Mouse (Mus musculus): ENCODE results near the gene Ston2. TPM values are rescaled to one million over a fixed set of nuclear protein-coding genes. Genes with fewer than 3 reads are reported as not detected.

The Ston2 gene
- polyA plus RNA-seq, 1 experiment from 2014 or later = 9.8 TPM

DNA sequence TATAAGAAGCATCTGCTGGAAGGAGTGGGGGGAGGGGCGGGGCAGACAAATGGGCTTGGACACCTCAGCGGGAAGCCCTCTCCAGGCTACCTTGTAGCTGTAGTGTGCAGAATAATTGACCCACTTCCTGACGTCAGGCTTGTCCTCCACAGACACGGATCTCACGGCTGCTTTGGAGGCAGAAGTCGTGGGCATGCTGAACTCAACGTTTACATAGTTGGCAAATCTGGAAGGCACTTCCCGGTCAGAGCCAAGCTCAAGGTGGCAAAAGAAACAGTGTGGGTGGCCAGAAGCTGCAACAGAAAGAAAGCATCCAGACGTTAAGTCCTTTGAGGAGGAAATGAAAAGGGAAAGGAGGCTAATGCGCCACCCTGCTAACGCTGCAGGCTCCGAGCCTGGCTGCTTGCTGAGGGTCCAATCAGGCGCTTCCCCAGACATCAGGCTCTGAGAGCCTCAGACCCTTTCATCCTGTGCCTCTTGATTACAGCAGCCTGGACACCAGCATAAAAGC is 146.5 kb downstream of the Ston2 start:
- ATAC-seq (ENCODE audit: insufficient read depth, low FRiP score, low read depth) = no peak

DNA sequence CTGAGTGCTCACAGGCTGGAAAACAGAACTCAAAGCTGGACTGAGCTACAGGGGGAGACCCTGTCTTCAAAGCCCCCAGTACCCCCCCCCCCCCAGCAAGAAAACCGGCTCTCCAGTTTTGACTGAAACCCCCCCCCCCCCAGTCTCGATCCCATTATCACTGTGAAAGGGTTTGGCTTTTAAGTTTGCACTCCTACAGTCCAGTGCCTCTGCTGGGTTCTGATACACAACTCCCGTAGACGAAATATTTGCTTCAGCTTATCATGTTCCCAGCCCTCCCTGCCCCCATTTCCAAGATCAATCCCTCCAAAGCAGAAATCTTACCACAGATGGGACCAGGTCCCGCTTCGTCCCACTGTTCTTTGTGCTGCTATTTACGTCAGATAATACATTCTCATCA is 147.1 kb downstream of the Ston2 start:
- no peak overlapping the region for H3K27ac ChIP-seq
- H3K36me3 ChIP-seq = no peaks in the 10 kb centered on the region
- 45% methylated on average over 7 of the region's 7 CpGs for WGBS
- H3K27me3 ChIP-seq (replicated peaks) = no peaks in the 10 kb centered on the region
- peak overlapping the region; percentile 41; the same call in 1 of the 2 replicates for H3K4me2 ChIP-seq
- H3K4me3 ChIP-seq (replicated peaks) = no peak overlapping the region
- H3K4me1 ChIP-seq = peaks cover 4% of the 10 kb centered on the region; the same call in 1 of the 2 replicates
- no peak for ATAC-seq (ENCODE audit: insufficient read depth, low FRiP score, low read depth)
- no peaks in the 10 kb centered on the region for H3K9me3 ChIP-seq
- no peak overlapping the region for H3K9ac ChIP-seq

More for the DNA sequence above, 146.5 kb downstream of the Ston2 start:
- H3K4me2 ChIP-seq = peak overlapping the region; percentile 41
- H3K27ac ChIP-seq = no peak overlapping the region
- peak overlapping the region; percentile 21 for H3K4me3 ChIP-seq (replicated peaks)
- H3K9me3 ChIP-seq = no peaks in the 10 kb centered on the region
- no peaks in the 10 kb centered on the region for H3K36me3 ChIP-seq
- peaks cover 7% of the 10 kb centered on the region; the same call in 1 of the 2 replicates for H3K4me1 ChIP-seq
- 31% methylated on average over 13 of the region's 13 CpGs for WGBS
- H3K9ac ChIP-seq = no peak overlapping the region
- H3K27me3 ChIP-seq (replicated peaks) = no peaks in the 10 kb centered on the region

DNA sequence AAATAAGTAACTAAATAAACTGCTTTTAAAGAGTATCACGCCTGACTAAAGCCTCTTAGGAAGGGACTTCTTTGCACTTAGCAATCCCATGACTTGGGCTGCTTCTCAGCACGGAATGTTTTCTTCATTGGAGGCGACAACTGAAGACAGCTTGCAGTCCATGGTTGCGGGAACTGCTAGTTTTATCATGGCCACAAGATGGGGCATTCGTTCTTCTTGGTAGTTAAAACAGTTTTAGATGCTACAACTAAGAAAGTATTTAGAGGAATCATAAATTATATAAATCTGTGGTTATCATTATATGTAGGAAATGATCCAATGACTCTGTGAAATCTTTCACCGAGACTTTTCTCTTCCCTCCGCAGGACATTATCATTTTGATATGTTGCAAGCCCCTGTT is 147.5 kb downstream of the Ston2 start:
- Histone ChIP-seq H3K27ac (no peak overlapping the region), H3K9me3 (no peaks in the 10 kb centered on the region), H3K4me1 (peaks cover 4% of the 10 kb centered on the region; the same call in 1 of the 2 replicates), H3K36me3 (no peaks in the 10 kb centered on the region), H3K4me2 (0 out of 2 replicates have a peak overlapping the region, but pooled peaks have one; percentile 13), H3K27me3 (replicated peaks) (no peaks in the 10 kb centered on the region), H3K4me3 (replicated peaks) (no peak overlapping the region), H3K9ac (no peak overlapping the region)
- ATAC-seq (ENCODE audit: insufficient read depth, low FRiP score, low read depth) = no peak
- 36% methylated on average over 7 of the region's 7 CpGs for WGBS

DNA sequence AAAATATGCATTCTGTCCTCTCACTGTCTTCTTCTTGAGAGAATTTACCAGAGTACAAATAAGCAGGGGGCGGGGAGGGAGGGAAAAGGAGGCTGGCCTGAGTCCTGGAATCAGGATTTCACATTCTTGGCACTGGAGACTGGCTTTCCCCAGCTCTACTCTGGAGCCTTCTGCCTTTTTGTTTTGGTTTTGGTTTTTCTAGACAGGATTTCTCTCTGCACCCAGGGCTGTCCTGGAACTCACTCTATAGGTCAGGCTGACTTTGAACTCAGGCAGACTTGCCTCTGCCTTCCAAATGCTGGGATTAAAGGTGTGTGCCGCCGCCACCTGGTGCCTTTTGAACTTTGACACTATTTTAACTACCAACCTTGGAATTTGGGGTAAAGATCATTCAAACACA is 149.8 kb downstream of the Ston2 start:
- ATAC-seq (ENCODE audit: insufficient read depth, low FRiP score, low read depth) = no peak
- peak overlapping the region; percentile 31; the same call in 1 of the 2 replicates for H3K27ac ChIP-seq
- 73% methylated on average over 3 of the region's 3 CpGs for WGBS

DNA sequence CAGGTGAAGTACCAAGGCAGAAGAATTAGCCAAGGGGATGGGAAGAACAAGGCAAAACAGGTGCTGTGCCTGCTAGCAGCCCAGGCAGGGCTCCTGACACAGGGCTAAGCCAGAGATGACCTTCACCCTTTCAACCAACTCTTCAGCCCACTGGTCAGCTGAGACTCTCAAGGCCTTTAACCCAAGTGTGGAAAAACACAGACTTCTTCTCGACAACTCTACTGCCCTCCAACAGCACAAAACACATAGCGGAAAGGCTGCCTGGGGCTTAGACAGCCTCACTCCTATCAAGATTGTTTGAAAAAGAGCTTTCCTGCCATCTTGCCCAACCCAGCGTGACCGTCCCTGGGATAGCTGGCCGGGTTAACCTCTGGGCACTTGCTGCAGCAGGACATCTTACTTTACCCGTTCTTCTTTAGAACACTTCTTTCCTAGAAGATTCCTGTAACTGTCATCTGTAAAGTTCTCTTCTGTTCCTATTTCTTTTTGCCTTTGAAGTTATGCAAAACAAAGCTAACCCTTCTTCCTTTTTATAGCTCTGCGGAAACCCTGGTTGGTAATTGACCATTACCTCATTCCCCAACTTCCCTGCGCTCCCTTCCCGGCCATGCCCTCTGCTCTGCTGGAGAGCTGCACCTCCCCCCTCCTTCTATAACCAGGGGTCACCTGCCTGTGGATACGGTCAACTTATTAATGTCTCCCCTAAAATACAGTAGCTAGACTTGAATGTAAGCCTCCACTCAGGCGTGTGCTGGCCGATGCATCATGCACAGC is 150.9 kb downstream of the Ston2 start:
- WGBS = 74% methylated on average over 12 of the region's 12 CpGs
- no peak overlapping the region for H3K9ac ChIP-seq
- no peak overlapping the region for H3K27ac ChIP-seq
- no peak for ATAC-seq (ENCODE audit: insufficient read depth, low FRiP score, low read depth)
- H3K4me2 ChIP-seq = no peak overlapping the region
- no peak overlapping the region for H3K4me3 ChIP-seq (replicated peaks)
- peaks cover 4% of the 10 kb centered on the region; the same call in 1 of the 2 replicates for H3K4me1 ChIP-seq
- no peaks in the 10 kb centered on the region for H3K36me3 ChIP-seq
- H3K27me3 ChIP-seq (replicated peaks) = no peaks in the 10 kb centered on the region
- no peaks in the 10 kb centered on the region for H3K9me3 ChIP-seq

More for the DNA sequence above, 149.8 kb downstream of the Ston2 start:
- no peaks in the 10 kb centered on the region for H3K27me3 ChIP-seq (replicated peaks)
- no peaks in the 10 kb centered on the region for H3K36me3 ChIP-seq
- H3K4me1 ChIP-seq = peaks cover 4% of the 10 kb centered on the region; the same call in 1 of the 2 replicates
- no peak overlapping the region for H3K4me2 ChIP-seq
- H3K9ac ChIP-seq = no peak overlapping the region
- no peak overlapping the region for H3K4me3 ChIP-seq (replicated peaks)
- H3K9me3 ChIP-seq = no peaks in the 10 kb centered on the region

DNA sequence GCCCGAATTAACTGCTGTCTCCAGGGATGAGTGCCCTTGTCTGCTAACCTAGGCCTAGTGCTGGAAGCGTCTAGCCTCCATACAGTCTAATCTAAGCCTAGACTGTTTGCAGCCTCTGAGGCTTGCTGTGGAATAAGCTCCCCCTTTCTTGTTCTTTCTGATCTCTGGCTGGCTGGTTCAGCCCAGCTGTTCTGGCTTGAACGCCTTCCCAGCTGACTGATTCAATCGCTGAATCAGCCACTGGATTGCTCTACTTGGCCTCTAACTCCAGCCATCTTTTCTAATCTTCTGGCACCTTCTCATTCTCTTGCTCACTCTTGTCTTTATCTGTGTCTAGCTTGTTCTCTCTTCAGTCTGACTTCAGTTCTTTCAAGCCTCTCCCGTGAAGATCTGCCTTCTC is 161.7 kb downstream of the Ston2 start:
- Histone ChIP-seq H3K27me3 (replicated peaks) (no peaks in the 10 kb centered on the region), H3K4me2 (no peak overlapping the region), H3K4me1 (no peaks in the 10 kb centered on the region), H3K9me3 (no peaks in the 10 kb centered on the region), H3K27ac (no peak overlapping the region), H3K36me3 (no peaks in the 10 kb centered on the region), H3K4me3 (replicated peaks) (no peak overlapping the region), H3K9ac (no peak overlapping the region)
- WGBS = 81% methylated on average over 5 of the region's 5 CpGs
- no peak for ATAC-seq (ENCODE audit: insufficient read depth, low FRiP score, low read depth)

DNA sequence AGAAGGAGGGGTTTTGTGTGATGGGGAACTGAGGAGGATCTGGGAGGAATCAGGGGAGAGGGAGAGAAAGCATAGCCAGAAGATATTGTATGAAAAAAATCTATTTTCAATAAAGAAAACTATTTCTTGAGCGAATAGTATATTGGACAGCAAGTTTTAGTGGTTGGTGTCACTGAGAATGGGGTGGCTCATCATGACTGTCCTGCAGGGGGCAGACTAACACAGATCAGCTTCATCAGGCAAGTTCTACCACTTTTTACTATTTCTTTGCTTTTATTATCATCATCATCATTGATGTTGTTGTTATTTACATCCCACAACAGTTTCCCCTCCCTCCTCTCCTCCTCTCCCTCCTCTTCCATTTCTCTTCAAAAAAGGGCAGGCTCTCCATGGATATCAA is 163.2 kb downstream of the Ston2 start:
- Histone ChIP-seq H3K9me3 (no peaks in the 10 kb centered on the region), H3K4me1 (no peaks in the 10 kb centered on the region), H3K27me3 (replicated peaks) (no peaks in the 10 kb centered on the region), H3K36me3 (no peaks in the 10 kb centered on the region), H3K27ac (no peak overlapping the region), H3K4me2 (no peak overlapping the region), H3K9ac (no peak overlapping the region), H3K4me3 (replicated peaks) (no peak overlapping the region)
- ATAC-seq (ENCODE audit: insufficient read depth, low FRiP score, low read depth) = no peak
- WGBS = 69% methylated on average over 1 of the region's 1 CpGs

DNA sequence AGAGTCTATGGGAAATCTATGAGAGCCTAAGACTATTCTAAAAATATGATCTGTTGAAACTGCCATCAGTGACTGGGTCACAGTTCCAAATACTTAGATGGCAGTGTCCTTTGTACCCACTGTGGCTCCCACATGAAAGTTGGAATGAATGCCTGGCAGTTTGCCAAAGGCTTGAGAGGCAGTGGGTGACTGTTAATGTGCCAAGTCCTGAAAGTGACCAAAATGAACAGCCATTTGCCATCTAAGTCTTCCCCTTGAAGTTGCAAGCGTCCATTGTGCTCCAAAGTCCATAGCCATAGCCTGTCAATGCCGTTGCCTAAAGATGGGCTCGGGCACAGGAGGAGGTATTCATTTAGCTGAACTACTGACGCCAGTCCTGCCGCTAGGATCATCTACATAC is 178.8 kb downstream of the Ston2 start:
- no peaks in the 10 kb centered on the region for H3K4me1 ChIP-seq
- no peaks in the 10 kb centered on the region for H3K36me3 ChIP-seq
- H3K4me3 ChIP-seq (replicated peaks) = no peak overlapping the region
- WGBS = 89% methylated on average over 5 of the region's 5 CpGs
- H3K9ac ChIP-seq = no peak overlapping the region
- no peak for ATAC-seq (ENCODE audit: insufficient read depth, low FRiP score, low read depth)
- no peaks in the 10 kb centered on the region for H3K9me3 ChIP-seq
- no peaks in the 10 kb centered on the region for H3K27me3 ChIP-seq (replicated peaks)
- H3K27ac ChIP-seq = no peak overlapping the region
- H3K4me2 ChIP-seq = no peak overlapping the region

DNA sequence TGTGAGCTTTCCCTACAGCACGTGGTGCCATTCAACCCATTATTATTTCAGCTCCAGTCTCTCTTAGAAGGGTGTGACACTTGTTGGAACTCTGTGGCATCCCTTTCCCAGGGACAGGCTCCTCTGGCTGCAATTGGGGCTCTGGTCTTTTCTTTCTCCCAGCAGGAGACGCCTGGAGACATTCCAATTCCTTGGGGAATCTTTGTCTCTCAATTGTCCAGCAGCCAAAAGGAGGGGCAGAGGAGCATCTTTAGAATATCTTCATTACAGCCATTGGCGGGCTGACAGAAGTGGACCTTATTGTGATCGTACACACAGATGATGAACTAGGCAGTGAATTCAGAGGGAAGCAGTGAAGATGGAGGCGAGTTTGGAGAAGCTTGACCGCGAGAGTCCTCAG is 180.5 kb downstream of the Ston2 start:
- Histone ChIP-seq H3K4me1 (no peaks in the 10 kb centered on the region), H3K4me3 (replicated peaks) (no peak overlapping the region), H3K4me2 (no peak overlapping the region), H3K36me3 (no peaks in the 10 kb centered on the region), H3K9me3 (no peaks in the 10 kb centered on the region), H3K9ac (no peak overlapping the region), H3K27me3 (replicated peaks) (no peaks in the 10 kb centered on the region), H3K27ac (no peak overlapping the region)
- ATAC-seq (ENCODE audit: insufficient read depth, low FRiP score, low read depth) = no peak
- WGBS = 62% methylated on average over 7 of the region's 7 CpGs

DNA sequence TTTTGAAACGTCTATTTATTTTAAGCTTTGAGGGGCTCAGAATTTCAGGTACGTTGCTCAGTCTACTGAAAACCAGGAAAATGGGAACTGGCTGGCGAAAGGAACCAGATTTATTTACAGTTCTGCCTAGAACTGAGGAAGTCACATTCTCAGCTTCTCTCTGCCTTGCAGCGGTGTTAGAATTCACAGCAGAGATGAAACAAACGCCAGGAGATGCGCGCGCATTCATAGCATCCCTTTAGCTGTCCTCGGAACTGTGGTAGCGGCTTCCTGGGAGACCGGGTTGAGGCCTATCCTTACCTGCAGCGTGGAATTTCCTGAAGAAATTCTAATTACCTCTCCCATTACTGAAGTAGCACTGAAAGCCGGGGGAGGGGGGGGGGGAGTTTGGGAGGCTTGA is 181.5 kb downstream of the Ston2 start:
- Histone ChIP-seq H3K9ac (no peak overlapping the region), H3K27me3 (replicated peaks) (no peaks in the 10 kb centered on the region), H3K4me3 (replicated peaks) (no peak overlapping the region), H3K36me3 (no peaks in the 10 kb centered on the region), H3K4me2 (no peak overlapping the region), H3K4me1 (no peaks in the 10 kb centered on the region), H3K9me3 (no peaks in the 10 kb centered on the region), H3K27ac (no peak overlapping the region)
- no peak for ATAC-seq (ENCODE audit: insufficient read depth, low FRiP score, low read depth)
- WGBS = 88% methylated on average over 13 of the region's 13 CpGs

DNA sequence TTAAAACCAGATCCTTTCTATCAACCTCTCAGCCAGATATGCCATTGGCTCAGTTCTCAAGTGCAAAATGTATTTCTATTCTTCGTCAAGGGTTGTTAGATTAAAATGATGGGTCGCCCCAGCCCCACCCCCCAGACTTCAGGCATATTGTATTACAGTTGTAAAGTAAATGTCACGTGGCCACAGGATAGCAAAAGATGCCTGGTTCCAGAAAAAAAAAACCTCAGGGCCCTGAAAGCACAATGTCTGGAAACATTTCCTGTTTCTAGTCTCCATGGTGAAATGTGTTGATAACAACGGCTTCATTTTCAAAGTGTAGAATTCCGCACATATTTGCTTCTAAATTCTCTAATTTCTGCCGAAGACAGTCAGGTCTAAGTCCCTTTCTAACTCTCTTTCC is 183.6 kb downstream of the Ston2 start:
- H3K27ac ChIP-seq = no peak overlapping the region
- H3K9ac ChIP-seq = no peak overlapping the region
- no peak for ATAC-seq (ENCODE audit: insufficient read depth, low FRiP score, low read depth)
- H3K4me2 ChIP-seq = no peak overlapping the region
- no peaks in the 10 kb centered on the region for H3K4me1 ChIP-seq
- H3K4me3 ChIP-seq (replicated peaks) = no peak overlapping the region
- no peaks in the 10 kb centered on the region for H3K36me3 ChIP-seq
- WGBS = 22% methylated on average over 6 of the region's 6 CpGs
- H3K9me3 ChIP-seq = no peaks in the 10 kb centered on the region
- no peaks in the 10 kb centered on the region for H3K27me3 ChIP-seq (replicated peaks)

DNA sequence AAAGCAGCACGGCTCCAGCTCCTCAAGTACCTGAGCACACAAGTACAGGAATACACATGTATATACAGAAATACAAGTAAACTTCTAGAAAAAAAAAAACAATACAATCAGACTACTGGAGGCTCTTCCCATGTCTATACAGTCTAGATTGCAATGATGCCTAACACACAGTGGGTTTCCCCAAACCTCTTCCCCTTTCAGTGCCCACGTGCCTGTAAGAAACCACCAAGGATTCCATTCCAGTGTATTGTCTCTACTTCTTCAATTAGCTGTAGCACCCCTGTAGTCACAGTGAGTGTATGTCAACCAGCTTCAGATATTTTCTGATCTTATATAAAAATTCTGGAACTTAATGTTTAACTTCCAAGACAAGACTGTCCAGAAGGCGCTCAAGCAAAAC is 196.1 kb downstream of the Ston2 start:
- WGBS = 88% methylated on average over 3 of the region's 3 CpGs
- Histone ChIP-seq H3K27me3 (replicated peaks) (no peaks in the 10 kb centered on the region), H3K9ac (no peak overlapping the region), H3K4me2 (no peak overlapping the region), H3K36me3 (no peaks in the 10 kb centered on the region), H3K4me1 (peaks cover 9% of the 10 kb centered on the region; the same call in 1 of the 2 replicates), H3K9me3 (no peaks in the 10 kb centered on the region), H3K27ac (no peak overlapping the region), H3K4me3 (replicated peaks) (no peak overlapping the region)
- no peak for ATAC-seq (ENCODE audit: insufficient read depth, low FRiP score, low read depth)
